Mouse (Mus musculus) embryonic fibroblast, embryonic 13.5 days (primary cell): ENCODE data around the gene Cdkl3.

Experiments
- CTCF ChIP-seq: IDR thresholded peaks from 2 replicates; pipeline ENCODE4 v1.5.1; 2011; ENCODE audit warnings: mild to moderate bottlenecking, control low read depth, low read length, moderate library complexity, borderline replicate concordance; ENCODE audit not compliant: insufficient read depth
- POLR2A ChIP-seq: IDR thresholded peaks from 2 replicates; pipeline ENCODE4 v1.6.1; 2011; ENCODE audit warnings: low read depth, mild to moderate bottlenecking, control low read depth, low read length, moderate library complexity

DNA sequence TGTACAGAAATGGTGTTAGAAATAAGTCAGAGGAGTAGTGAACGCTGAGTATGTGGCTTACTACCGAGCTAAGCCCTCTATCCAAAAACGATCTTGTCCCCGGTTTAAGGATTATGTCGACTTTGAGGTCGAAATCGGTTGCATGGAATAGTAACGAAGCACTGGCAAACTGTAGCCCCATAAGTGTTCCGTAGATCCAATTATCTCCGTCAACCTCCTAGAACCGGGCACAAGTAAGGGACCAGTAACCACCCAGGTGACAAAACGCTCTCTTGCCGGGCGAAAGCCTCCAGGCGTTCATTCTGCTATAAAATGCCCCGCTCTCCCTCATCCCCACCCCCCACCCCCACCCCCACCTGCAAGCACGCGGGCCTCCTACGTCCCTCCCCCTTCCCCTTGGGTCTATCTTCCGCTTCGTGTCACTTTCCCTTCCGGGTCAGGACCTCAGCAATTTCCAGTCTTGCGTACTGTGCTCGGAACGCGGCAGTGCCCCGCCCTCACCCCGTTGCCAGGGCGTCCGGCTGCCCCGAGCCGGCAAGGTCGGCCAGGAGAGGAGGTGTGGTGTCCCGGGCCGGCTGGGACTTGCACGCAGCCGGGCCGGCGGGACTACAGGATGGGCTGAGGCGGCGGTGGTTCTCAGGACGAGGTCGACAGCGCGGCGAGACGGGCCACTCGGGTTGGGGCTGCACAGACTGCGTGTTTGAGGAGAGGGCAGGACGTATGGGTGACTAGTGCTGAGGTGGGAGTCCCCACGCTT is at the start of gene Cdkl3:
- peak; percentile 66 for TF ChIP-seq POLR2A
- TF ChIP-seq CTCF = no peak
